Mouse (Mus musculus): ENCODE data around the gene Efcab5.
"Not testable (repeated sequence)": the region's sequence is repeated elsewhere in the genome, so short reads cannot be mapped to it uniquely, and the experiment has no call there.

Gene Efcab5

GRCm38 (mm10) chr11:77095206-77095605 lies 93.6 kb downstream of the Efcab5 start:
- DNase-seq (ENCODE audit: low read depth), result no peak

GRCm38 (mm10) chr11:77094136-77094535 lies 94.6 kb downstream of the Efcab5 start:
- no peak for DNase-seq (ENCODE audit: low read depth)

GRCm38 (mm10) chr11:77093208-77093607 lies 95.6 kb downstream of the Efcab5 start:
- peak; percentile 72 for DNase-seq (ENCODE audit: low read depth)

- no peak for DNase-seq (ENCODE audit: low read depth)
Observed at GRCm38 (mm10) chr11:77089162-77089561, 99.6 kb downstream of the Efcab5 start.

- DNase-seq (ENCODE audit: low read depth), result no peak
Observed at GRCm38 (mm10) chr11:77087004-77087403, 101.8 kb downstream of the Efcab5 start.

GRCm38 (mm10) chr11:77084001-77084682 lies 104.6 kb downstream of the Efcab5 start:
- DNase-seq (ENCODE audit: low read depth), result peak; percentile 19

- DNase-seq (ENCODE audit: low read depth), result no peak
Observed at GRCm38 (mm10) chr11:77079361-77079760, 109.4 kb downstream of the Efcab5 start.

GRCm38 (mm10) chr11:77078273-77079134 lies 110.3 kb downstream of the Efcab5 start, which contains the start of gene Nsrp1:
Gene Nsrp1 (minus strand): TSS chr11:77078435.
- peak; percentile 96 for DNase-seq (ENCODE audit: low read depth)

- peak; percentile 47 for DNase-seq (ENCODE audit: low read depth)
Observed at GRCm38 (mm10) chr11:77077792-77078191, 111.0 kb downstream of the Efcab5 start.

- DNase-seq (ENCODE audit: low read depth), result not testable (repeated sequence)
Observed at GRCm38 (mm10) chr11:77077331-77077730, 111.4 kb downstream of the Efcab5 start.

GRCm38 (mm10) chr11:77070721-77071120 lies 118.0 kb downstream of the Efcab5 start:
- DNase-seq (ENCODE audit: low read depth), result peak; percentile 64

- no peak for DNase-seq (ENCODE audit: low read depth)
Observed at GRCm38 (mm10) chr11:77068825-77069224, 119.9 kb downstream of the Efcab5 start.

- DNase-seq (ENCODE audit: low read depth), result no peak
Observed at GRCm38 (mm10) chr11:77063406-77063805, 125.4 kb downstream of the Efcab5 start.

GRCm38 (mm10) chr11:77061951-77062350 lies 126.8 kb downstream of the Efcab5 start:
- peak; percentile 91 for DNase-seq (ENCODE audit: low read depth)

GRCm38 (mm10) chr11:77042816-77043215 lies 146.0 kb downstream of the Efcab5 start:
- no peak for DNase-seq (ENCODE audit: low read depth)

- DNase-seq (ENCODE audit: low read depth), result no peak
Observed at GRCm38 (mm10) chr11:77041891-77042290, 146.9 kb downstream of the Efcab5 start.

All from NIH3T3 (cell line).